Mouse (Mus musculus): Measurements from ENCODE around the gene Lias.

DNA sequence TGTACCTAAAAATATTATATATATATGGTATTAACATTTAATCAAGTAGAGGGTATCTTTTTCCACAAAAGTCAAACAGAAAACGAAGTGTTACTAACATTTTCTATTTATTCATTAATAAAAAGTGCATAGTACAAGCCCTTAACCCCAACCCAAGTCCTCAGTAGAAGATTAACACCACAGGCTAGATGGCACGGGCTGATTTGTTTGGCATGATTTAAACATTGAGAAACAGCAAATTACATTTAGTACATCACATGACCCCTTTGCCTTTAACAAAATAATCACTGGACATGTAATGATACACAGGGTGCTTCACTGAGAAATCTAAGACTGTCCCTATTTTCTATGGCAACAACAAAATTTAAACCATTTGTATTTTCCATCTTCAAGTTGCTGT lies 55.5 kb downstream of the Lias start:
- no peak for TF ChIP-seq CTCF (IDR thresholded peaks at IDR 0.05; ENCODE audit: borderline replicate concordance, insufficient read depth, low read depth, low read length)
- TF ChIP-seq POLR2A (IDR thresholded peaks at IDR 0.05; ENCODE audit: borderline replicate concordance, insufficient read depth, low read length), result no peak

All from cerebellum, adult 2 months (tissue).